Mouse (Mus musculus) right cerebral cortex, postnatal 10 days (tissue): ENCODE results near the gene 2310057M21Rik.
"Not testable (repeated sequence)": the region's sequence is repeated elsewhere in the genome, so short reads cannot be mapped to it uniquely, and the experiment has no call there.

Source experiments
- DNase-seq, 2 experiments: peaks; one replicate each; pipeline ENCODE4 v3.0.0; 2021; ENCODE audit warnings: low spot score in 2 of 2

The 2310057M21Rik gene

GRCm38 (mm10) chr7:131362615-131363300 lies at the start of gene 2310057M21Rik:
Gene 2310057M21Rik (minus strand): TSS chr7:131362759.
- peak; percentile 97 to 98 for DNase-seq

GRCm38 (mm10) chr7:131411941-131412270 lies 49.3 kb upstream of the 2310057M21Rik start:
- DNase-seq: no peak

DNA sequence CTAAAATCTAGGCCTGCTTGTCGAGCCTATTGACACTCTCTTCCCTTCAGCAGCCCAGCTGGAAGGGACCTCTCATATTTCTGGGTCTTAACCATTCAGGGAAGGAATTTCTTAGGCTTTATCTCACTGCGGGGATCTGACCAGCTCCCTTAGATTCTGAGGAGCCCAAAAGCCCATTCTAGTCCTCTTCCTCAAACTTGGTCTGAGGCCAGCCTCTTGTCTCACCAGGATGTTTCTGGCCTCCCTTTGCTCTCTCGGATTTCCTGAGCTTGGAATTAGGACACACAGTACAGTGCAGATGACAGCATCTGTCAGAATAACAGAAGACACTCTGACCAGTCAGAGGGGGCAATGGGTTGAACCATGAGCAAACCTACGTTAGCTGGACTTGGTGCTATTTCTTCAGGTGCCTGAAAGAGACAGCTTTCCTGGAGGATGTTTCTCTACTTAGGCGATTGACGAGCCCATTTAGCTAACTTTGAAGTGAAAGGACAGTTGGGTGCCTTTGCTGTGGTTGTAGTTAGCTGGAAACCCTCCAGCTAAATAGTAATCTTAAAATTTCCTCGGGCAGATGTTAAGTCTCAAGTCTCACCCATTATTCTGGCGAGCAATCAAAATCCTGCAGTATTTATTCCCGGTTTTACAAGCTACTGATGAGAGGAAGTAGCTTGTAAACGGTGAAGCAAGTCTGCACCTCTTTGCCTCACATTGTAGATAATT lies 48.8 kb upstream of the 2310057M21Rik start:
- peak in 1 of 2 experiments; percentile 42 for DNase-seq

GRCm38 (mm10) chr7:131410416-131411058 lies 48.0 kb upstream of the 2310057M21Rik start, which contains the start of the genes Ikzf5 and Acadsb:
Gene Ikzf5 (minus strand): TSS chr7:131410521.
Gene Acadsb (plus strand): TSS chr7:131410601.
- peak; percentile 99 for DNase-seq

GRCm38 (mm10) chr7:131409988-131410385 lies 47.4 kb upstream of the 2310057M21Rik start:
- DNase-seq: no peak

- no peak for DNase-seq
These were observed 46.9 kb upstream of the 2310057M21Rik start for GRCm38 (mm10) chr7:131409321-131409987.

DNA sequence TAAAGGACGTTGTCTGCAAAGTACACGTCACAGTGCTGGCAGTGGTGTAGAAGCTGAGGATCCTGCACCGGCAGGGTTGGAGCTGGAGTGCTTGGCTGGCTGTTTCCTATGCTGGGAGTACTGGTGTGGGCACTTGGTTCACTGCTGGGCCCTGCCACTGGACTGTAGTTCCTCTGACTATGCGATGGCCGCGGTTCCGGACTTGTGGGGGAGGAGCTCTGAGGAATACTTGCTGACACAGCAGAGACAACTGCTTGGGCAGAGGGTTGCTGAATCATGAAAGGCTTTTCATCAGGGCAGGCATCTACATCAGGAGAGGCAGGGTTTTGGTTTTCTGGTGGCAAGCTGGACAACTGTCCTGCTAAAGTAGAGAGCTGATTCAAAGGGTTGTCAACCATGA lies 29.2 kb upstream of the 2310057M21Rik start:
- not testable (repeated sequence) for DNase-seq

- DNase-seq: no peak
These were observed 9.5 kb upstream of the 2310057M21Rik start for GRCm38 (mm10) chr7:131371880-131372651.

GRCm38 (mm10) chr7:131371470-131371860 lies 8.9 kb upstream of the 2310057M21Rik start:
- DNase-seq: no peak

- DNase-seq: peak; percentile 91 to 92
These were observed 8.3 kb upstream of the 2310057M21Rik start, which contains the start of gene Pstk for GRCm38 (mm10) chr7:131370648-131371469. Gene Pstk (plus strand): TSS chr7:131371141.

DNA sequence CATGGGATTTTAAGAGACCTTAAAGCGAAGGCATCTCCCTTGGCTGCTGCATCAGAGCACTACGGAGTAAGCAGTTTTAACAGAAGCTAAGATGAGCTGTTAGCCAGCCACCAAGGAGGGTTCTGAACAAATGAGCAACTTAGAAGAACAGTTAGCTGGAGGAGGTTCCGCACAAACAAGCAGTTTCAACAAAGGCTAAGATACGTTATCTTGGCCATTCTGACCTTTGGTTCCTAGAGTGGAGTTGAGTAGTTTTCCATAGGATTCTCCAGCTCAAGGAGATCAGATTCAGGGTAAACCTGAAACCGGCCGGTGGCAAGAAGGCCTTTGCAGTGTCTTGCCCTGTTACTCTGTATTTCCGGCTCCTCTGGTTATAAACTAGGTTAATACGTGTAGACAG lies 1.6 kb upstream of the 2310057M21Rik start:
- DNase-seq: no peak

GRCm38 (mm10) chr7:131362269-131362614 lies 317 bp downstream of the 2310057M21Rik start:
- no peak for DNase-seq

- no peak for DNase-seq
These were observed 6.5 kb downstream of the 2310057M21Rik start for GRCm38 (mm10) chr7:131356105-131356504.

GRCm38 (mm10) chr7:131345856-131346541 lies 16.6 kb downstream of the 2310057M21Rik start:
- DNase-seq: no peak

DNA sequence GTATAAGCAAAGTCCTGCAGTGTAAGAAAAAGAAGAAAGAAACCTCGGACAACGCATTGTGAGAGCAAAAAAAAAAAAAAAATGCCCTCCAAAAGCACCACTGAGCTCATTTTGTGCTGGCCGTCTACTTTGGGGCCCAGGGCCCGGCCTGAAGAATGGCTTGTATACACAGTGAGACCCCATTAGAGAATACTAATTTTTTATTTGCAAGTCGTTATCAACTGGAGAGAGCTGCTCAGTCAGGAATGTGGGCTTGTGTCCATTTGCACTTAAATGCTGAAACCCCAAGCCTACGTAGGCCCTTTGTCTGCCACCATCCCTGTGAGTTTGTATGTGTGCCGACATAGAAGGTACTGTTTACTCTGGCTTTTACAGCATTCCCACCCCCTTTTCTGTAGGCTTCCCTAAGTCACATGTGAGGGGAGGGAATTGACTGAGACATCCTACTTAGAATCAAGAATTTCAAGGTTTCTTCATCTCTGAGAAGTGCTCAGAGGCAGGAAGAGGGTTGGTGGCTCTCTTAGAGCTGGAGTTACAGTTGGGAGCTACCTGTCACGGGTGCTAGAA lies 25.0 kb downstream of the 2310057M21Rik start:
- DNase-seq: no peak

GRCm38 (mm10) chr7:131333564-131333963 lies 29.0 kb downstream of the 2310057M21Rik start, which contains the start of gene Fam24a:
Gene Fam24a (plus strand): TSS chr7:131333864.
- DNase-seq: no peak

DNA sequence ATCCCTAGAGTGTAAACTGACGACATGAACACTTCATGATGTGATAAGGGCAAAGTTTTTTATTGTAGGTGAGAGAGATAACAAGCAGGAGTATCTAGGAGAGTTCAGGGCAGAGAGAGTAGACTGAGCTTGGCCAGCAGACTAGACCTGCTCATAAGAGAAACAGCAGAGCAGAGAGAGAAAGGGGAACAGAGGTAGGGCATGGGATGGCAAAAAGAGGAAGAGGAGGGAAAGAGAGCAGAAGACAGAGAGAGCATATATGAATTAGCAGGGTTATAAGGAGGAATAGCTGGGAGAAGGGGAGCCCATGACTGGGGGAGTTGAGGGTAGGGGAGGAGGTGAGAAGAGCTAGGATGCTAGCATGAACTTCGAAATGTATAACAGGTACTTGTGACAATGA lies 30.9 kb downstream of the 2310057M21Rik start:
- no peak for DNase-seq

DNA sequence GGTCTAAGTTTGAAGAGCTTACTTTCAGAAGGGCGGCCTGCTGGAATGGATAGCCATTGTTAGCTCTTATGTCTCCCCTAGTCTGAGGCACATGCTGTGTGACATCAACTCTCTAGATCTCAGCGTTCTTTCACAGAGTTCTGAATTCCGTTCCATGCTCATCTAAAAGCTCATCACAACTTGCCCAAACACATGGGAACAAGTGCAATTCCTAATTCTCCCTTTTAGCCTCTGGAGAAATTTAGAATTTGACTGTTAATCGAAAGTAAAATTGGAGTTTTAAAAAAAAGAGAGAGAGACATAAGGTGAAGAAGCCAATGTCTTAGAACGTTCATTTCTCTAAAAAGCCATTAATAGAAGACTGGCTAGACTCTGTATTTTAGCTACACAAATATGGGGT lies 33.1 kb downstream of the 2310057M21Rik start, which contains the start of gene Fam24b:
TSS of gene Fam24b (minus strand) at position 101 of the 400 bp plus-strand sequence.
- no peak for DNase-seq

DNA sequence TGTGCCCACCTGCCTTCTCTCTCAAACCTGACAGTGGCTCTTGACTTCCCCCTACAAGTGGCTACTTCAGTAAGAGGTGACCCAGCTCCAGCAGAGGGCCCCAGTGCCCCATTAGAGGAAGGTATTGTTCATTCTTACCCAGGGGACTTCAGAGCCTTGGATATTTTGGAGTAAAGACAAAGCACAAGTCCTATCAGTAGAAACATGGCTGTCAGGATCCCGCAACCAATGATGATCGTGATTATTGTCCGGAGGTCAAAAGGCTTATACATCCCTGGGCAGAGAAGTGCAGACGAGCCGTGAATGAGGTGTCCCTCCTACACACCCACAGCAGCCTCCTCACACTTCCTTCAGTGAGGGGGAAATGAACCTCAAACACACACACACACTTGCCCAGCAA lies 35.5 kb downstream of the 2310057M21Rik start:
- DNase-seq: no peak
